ENCODE assay signal across 17 mouse cellular contexts in the genomic region with DNA sequence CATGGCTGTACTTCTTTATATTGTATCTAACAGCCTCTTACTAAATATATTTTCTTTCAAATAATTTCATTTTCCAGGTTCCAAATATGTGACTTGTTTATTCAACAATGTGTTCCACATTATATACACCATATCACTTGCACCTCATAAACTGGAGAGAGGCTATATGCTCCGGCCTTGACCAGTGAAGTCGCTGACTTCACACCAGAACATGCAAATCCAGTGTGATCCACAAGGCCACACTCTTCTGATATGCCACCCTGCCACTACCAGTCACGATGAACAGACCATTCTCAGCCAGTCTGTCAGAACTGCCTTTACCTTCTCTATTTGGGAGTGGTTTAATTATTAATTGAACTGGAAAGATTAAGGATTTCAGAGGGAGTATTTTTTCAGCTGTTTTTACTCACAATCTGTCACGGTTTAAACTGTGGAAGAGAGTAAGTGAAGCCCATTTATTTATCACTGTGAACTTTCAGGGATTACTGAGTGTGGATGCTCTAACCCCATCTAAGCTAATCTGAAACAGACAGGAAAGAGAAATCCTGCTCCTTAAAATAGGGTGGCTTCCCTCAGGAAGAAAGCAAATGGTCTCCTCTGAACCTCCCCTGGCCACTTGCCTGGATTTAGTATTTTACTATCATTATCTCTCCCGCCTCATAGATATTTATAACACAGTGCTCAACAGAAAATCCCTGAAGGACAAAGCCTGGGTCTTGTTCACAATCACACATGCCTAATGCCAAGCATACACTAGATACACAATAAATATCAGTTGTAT.
DNase-seq lines count a peak whose midpoint lies in the region; ATAC-seq and TF ChIP-seq lines count a peak whose summit lies in the region.
"Had no signal": no experiment of that assay in that cellular context is flagged by ENCODE, and none has a peak within 500 bp of the region (broad histone marks: within the 10 kb centered on the region; RNA-seq: fewer than 3 reads in every experiment).

No protein-coding gene starts in this region.

- DNase-seq in liver, adult 2 months (ENCODE audit: extremely low read depth, low read depth, low spot score), result peak; percentile 1
- DNase-seq in liver, embryonic 11.5 days (ENCODE audit: low spot score), result no peak
- peak; percentile 2 for DNase-seq in CD4-positive helper T cell, adult 2 months (ENCODE audit: low read depth, low spot score)
- peak; percentile 33 for DNase-seq in heart, postnatal 0 days (ENCODE audit: low spot score)
- no peak for DNase-seq in layer of hippocampus, adult 9-10 months (ENCODE audit: low spot score)
- DNase-seq in ovary, adult 18-20 months (ENCODE audit: low spot score), result no peak
- DNase-seq: cerebellum, adult 11 months; cerebellum, postnatal 25 days; kidney, postnatal 25 days; left cerebral cortex, postnatal 4 days; liver, embryonic 13.5 days; right cerebral cortex, postnatal 25 days had no signal

- no peak overlapping the region for H3K9ac ChIP-seq in heart, embryonic 12.5 days
- no peak overlapping the region for H3K9ac ChIP-seq in heart, embryonic 11.5 days (ENCODE audit: low read depth, low read length)
- H3K9ac ChIP-seq in liver, adult 2 months (ENCODE audit: low read depth, low read length), result no peak overlapping the region
- H3K9ac ChIP-seq in liver, embryonic 11.5 days (ENCODE audit: low read depth, low read length), result no peak overlapping the region
- no peak overlapping the region for H3K9ac ChIP-seq in heart, postnatal 0 days (replicated peaks; ENCODE audit: low read depth, low read length)
- H3K9ac ChIP-seq: forebrain, embryonic 12.5 days; hindbrain, embryonic 15.5 days; liver, embryonic 13.5 days had no signal

- WGBS in heart, embryonic 12.5 days, result 34% methylated on average over 5 of the region's 5 CpGs
- 41% methylated on average over 5 of the region's 5 CpGs for WGBS in heart, embryonic 11.5 days (ENCODE audit: insufficient replicate concordance)
- WGBS in liver, adult 2 months, result 32% methylated on average over 5 of the region's 5 CpGs
- WGBS in liver, embryonic 11.5 days, result 57% methylated on average over 5 of the region's 5 CpGs
- 40% methylated on average over 5 of the region's 5 CpGs for WGBS in heart, postnatal 0 days

- H3K9me3 ChIP-seq in heart, embryonic 12.5 days (replicated peaks), result no peaks in the 10 kb centered on the region
- no peaks in the 10 kb centered on the region for H3K9me3 ChIP-seq in heart, embryonic 11.5 days (replicated peaks; ENCODE audit: control insufficient read depth, low read length)
- H3K9me3 ChIP-seq in liver, embryonic 11.5 days (ENCODE audit: control insufficient read depth, low read length), result no peaks in the 10 kb centered on the region
- no peaks in the 10 kb centered on the region for H3K9me3 ChIP-seq in heart, postnatal 0 days (replicated peaks; ENCODE audit: control insufficient read depth, low read length)
- H3K9me3 ChIP-seq: forebrain, embryonic 12.5 days; G1E; hindbrain, embryonic 15.5 days; liver, embryonic 13.5 days had no signal

- H3K4me2 ChIP-seq in heart, embryonic 12.5 days, result no peak overlapping the region
- H3K4me2 ChIP-seq in heart, embryonic 11.5 days, result no peak overlapping the region
- H3K4me2 ChIP-seq in liver, embryonic 11.5 days, result no peak overlapping the region
- no peak overlapping the region for H3K4me2 ChIP-seq in heart, postnatal 0 days (ENCODE audit: low read depth, low read length)
- H3K4me2 ChIP-seq: forebrain, embryonic 12.5 days; hindbrain, embryonic 15.5 days; liver, embryonic 13.5 days had no signal

- no peaks in the 10 kb centered on the region for H3K79me2 ChIP-seq in liver, adult 2 months (ENCODE audit: control insufficient read depth, insufficient read depth, low read length)

- no peaks in the 10 kb centered on the region for H3K27me3 ChIP-seq in heart, embryonic 12.5 days (replicated peaks)
- H3K27me3 ChIP-seq in heart, embryonic 11.5 days (ENCODE audit: control insufficient read depth, insufficient read depth, low read length), result no peaks in the 10 kb centered on the region
- H3K27me3 ChIP-seq in liver, adult 2 months (ENCODE audit: control insufficient read depth, insufficient read depth, low read length), result no peaks in the 10 kb centered on the region
- no peaks in the 10 kb centered on the region for H3K27me3 ChIP-seq in liver, embryonic 11.5 days (replicated peaks; ENCODE audit: control insufficient read depth, insufficient read depth, low read length)
- no peaks in the 10 kb centered on the region for H3K27me3 ChIP-seq in heart, postnatal 0 days (ENCODE audit: control insufficient read depth, insufficient read depth, low read length)
- H3K27me3 ChIP-seq: forebrain, embryonic 12.5 days; hindbrain, embryonic 15.5 days; liver, embryonic 13.5 days had no signal

- TF ChIP-seq CTCF in liver, adult 2 months (IDR thresholded peaks at IDR 0.05; ENCODE audit: low read depth, low read length), result no peak
- no peak for TF ChIP-seq CTCF in heart, postnatal 0 days (IDR thresholded peaks at IDR 0.05; ENCODE audit: low read depth)

- H3K4me1 ChIP-seq in heart, embryonic 12.5 days (replicated peaks), result peaks cover 8% of the 10 kb centered on the region; the same call in 1 of the 2 replicates
- peaks cover 4% of the 10 kb centered on the region; the same call in 1 of the 2 replicates for H3K4me1 ChIP-seq in heart, embryonic 11.5 days (ENCODE audit: control insufficient read depth, insufficient read depth, low read length)
- peaks cover 2% of the 10 kb centered on the region; the same call in 1 of the 2 replicates for H3K4me1 ChIP-seq in liver, adult 2 months (ENCODE audit: control insufficient read depth, insufficient read depth, low read length)
- H3K4me1 ChIP-seq in liver, embryonic 11.5 days (replicated peaks; ENCODE audit: control insufficient read depth, insufficient read depth, low read length), result no peaks in the 10 kb centered on the region
- 0 out of 2 replicates have a peak, but pooled peaks cover 4% of the 10 kb centered on the region for H3K4me1 ChIP-seq in heart, postnatal 0 days (ENCODE audit: control insufficient read depth, insufficient read depth)
- H3K4me1 ChIP-seq: forebrain, embryonic 12.5 days; hindbrain, embryonic 15.5 days; liver, embryonic 13.5 days had no signal

- no peak for TF ChIP-seq EP300 in heart, postnatal 0 days (IDR thresholded peaks at IDR 0.05; ENCODE audit: low read depth)

- TF ChIP-seq POLR2A in liver, adult 2 months (IDR thresholded peaks at IDR 0.05; ENCODE audit: extremely low read depth, insufficient read depth, low read length), result no peak

- H3K27ac ChIP-seq in heart, embryonic 12.5 days (ENCODE audit: poor library complexity, severe bottlenecking), result no peak overlapping the region
- no peak overlapping the region for H3K27ac ChIP-seq in heart, embryonic 11.5 days (ENCODE audit: low read depth, low read length)
- no peak overlapping the region for H3K27ac ChIP-seq in liver, adult 2 months (replicated peaks; ENCODE audit: insufficient read depth, low read depth, low read length)
- H3K27ac ChIP-seq in liver, embryonic 11.5 days (ENCODE audit: low read depth, low read length), result no peak overlapping the region
- H3K27ac ChIP-seq in heart, postnatal 0 days (ENCODE audit: low read depth), result peak overlapping the region; percentile 43
- H3K27ac ChIP-seq: forebrain, embryonic 12.5 days; hindbrain, embryonic 15.5 days; liver, embryonic 13.5 days had no signal

- ATAC-seq in heart, embryonic 12.5 days (ENCODE audit: insufficient number of reproducible peaks, low FRiP score), result 0 out of 2 replicates have a peak, but pooled peaks have one; percentile 45
- no peak for ATAC-seq in heart, embryonic 11.5 days (replicated peaks; ENCODE audit: insufficient number of reproducible peaks, low FRiP score, low TSS enrichment)
- no peak for ATAC-seq in liver, embryonic 11.5 days (replicated peaks; ENCODE audit: low FRiP score)
- peak; percentile 53; the same call in 1 of the 2 replicates for ATAC-seq in heart, postnatal 0 days (ENCODE audit: insufficient read depth, low read depth)

- no peak overlapping the region for H3K4me3 ChIP-seq in heart, embryonic 12.5 days
- no peak overlapping the region for H3K4me3 ChIP-seq in heart, embryonic 11.5 days (ENCODE audit: low read depth, low read length)
- no peak overlapping the region for H3K4me3 ChIP-seq in liver, adult 2 months (ENCODE audit: insufficient read depth, low read depth, low read length)
- no peak overlapping the region for H3K4me3 ChIP-seq in liver, embryonic 11.5 days (ENCODE audit: low read depth, low read length)
- no peak overlapping the region for H3K4me3 ChIP-seq in heart, postnatal 0 days (ENCODE audit: low read depth, low read length)
- H3K4me3 ChIP-seq: forebrain, embryonic 12.5 days; hindbrain, embryonic 15.5 days; liver, embryonic 13.5 days had no signal

- no peaks in the 10 kb centered on the region for H3K36me3 ChIP-seq in heart, embryonic 12.5 days
- no peaks in the 10 kb centered on the region for H3K36me3 ChIP-seq in heart, embryonic 11.5 days (ENCODE audit: control insufficient read depth, insufficient read depth, low read length)
- no peaks in the 10 kb centered on the region for H3K36me3 ChIP-seq in liver, adult 2 months (ENCODE audit: control insufficient read depth, insufficient read depth, low read length)
- H3K36me3 ChIP-seq in liver, embryonic 11.5 days (ENCODE audit: control insufficient read depth, insufficient read depth, low read length), result no peaks in the 10 kb centered on the region
- H3K36me3 ChIP-seq in heart, postnatal 0 days (replicated peaks; ENCODE audit: control insufficient read depth, insufficient read depth, low read length), result no peaks in the 10 kb centered on the region
- H3K36me3 ChIP-seq: forebrain, embryonic 12.5 days; G1E; hindbrain, embryonic 15.5 days; liver, embryonic 13.5 days had no signal

Comparison
In these comparisons a context has a peak if more than half of its experiments do, and no peak if none do; other contexts are left out.
1. ATAC-seq: peak in heart, embryonic 12.5 days (single experiment) and heart, postnatal 0 days (single experiment); none in heart, embryonic 11.5 days (single experiment) and liver, embryonic 11.5 days (single experiment).
2. DNase-seq: peak in liver, adult 2 months (single experiment), CD4-positive helper T cell, adult 2 months (single experiment) and heart, postnatal 0 days (single experiment); none in liver, embryonic 11.5 days (single experiment), layer of hippocampus, adult 9-10 months (single experiment) and ovary, adult 18-20 months (single experiment).